Mouse (Mus musculus) ovary, postnatal 10 days (tissue): Measurements from ENCODE around the gene Hcfc1r1.

ENCODE experiments used
- DNase-seq: peaks from one replicate; pipeline ENCODE4 v3.0.0; 2022; ENCODE audit warnings: low spot score

Gene Hcfc1r1

GRCm38 (mm10) chr17:23673424-23674073 is at the start of gene Hcfc1r1, which contains the start of gene Thoc6:
Hcfc1r1 (plus strand) TSS chr17:23673596.
Thoc6 (minus strand) TSS chr17:23673882.
- peak; percentile 78 for DNase-seq

GRCm38 (mm10) chr17:23627813-23628212 is 45.6 kb upstream of the Hcfc1r1 start:
- DNase-seq, result no peak

GRCm38 (mm10) chr17:23630195-23631020 is 43.0 kb upstream of the Hcfc1r1 start:
- peak; percentile 65 for DNase-seq

- DNase-seq, result no peak
These were observed 42.2 kb upstream of the Hcfc1r1 start for GRCm38 (mm10) chr17:23631241-23631640.

- DNase-seq, result no peak
These were observed 28.5 kb upstream of the Hcfc1r1 start, which contains the start of gene Mmp25 for GRCm38 (mm10) chr17:23644613-23645495. Mmp25 (minus strand) TSS chr17:23645277.

- DNase-seq, result no peak
These were observed 27.5 kb upstream of the Hcfc1r1 start for GRCm38 (mm10) chr17:23645894-23646293.

- no peak for DNase-seq
These were observed 22.0 kb upstream of the Hcfc1r1 start for GRCm38 (mm10) chr17:23651363-23651762.

- no peak for DNase-seq
These were observed 20.1 kb upstream of the Hcfc1r1 start for GRCm38 (mm10) chr17:23653324-23653723.

GRCm38 (mm10) chr17:23654001-23654400 is 19.4 kb upstream of the Hcfc1r1 start:
- DNase-seq, result no peak

GRCm38 (mm10) chr17:23654410-23654809 is 19.0 kb upstream of the Hcfc1r1 start:
- no peak for DNase-seq

- DNase-seq, result no peak
These were observed 14.9 kb upstream of the Hcfc1r1 start for GRCm38 (mm10) chr17:23658450-23658849.

GRCm38 (mm10) chr17:23660117-23660875 is 13.1 kb upstream of the Hcfc1r1 start, which contains the start of gene Bicdl2:
Bicdl2 (plus strand) TSS chr17:23660506.
- peak; percentile 23 for DNase-seq

GRCm38 (mm10) chr17:23660876-23661200 is 12.6 kb upstream of the Hcfc1r1 start:
- DNase-seq, result no peak

GRCm38 (mm10) chr17:23661526-23661925 is 11.9 kb upstream of the Hcfc1r1 start:
- DNase-seq, result peak; percentile 6

GRCm38 (mm10) chr17:23664556-23665021 is 8.8 kb upstream of the Hcfc1r1 start:
- no peak for DNase-seq

GRCm38 (mm10) chr17:23665511-23665910 is 7.9 kb upstream of the Hcfc1r1 start:
- no peak for DNase-seq

- no peak for DNase-seq
These were observed 2.8 kb upstream of the Hcfc1r1 start for GRCm38 (mm10) chr17:23670516-23671074.

GRCm38 (mm10) chr17:23671519-23671918 is 1.9 kb upstream of the Hcfc1r1 start:
- no peak for DNase-seq

GRCm38 (mm10) chr17:23672761-23673160 is 635 bp upstream of the Hcfc1r1 start:
- no peak for DNase-seq

- no peak for DNase-seq
These were observed 1.0 kb downstream of the Hcfc1r1 start for GRCm38 (mm10) chr17:23674271-23674952.
